Mouse (Mus musculus) lung, adult 2 months (tissue): Measurements from ENCODE around the gene Maea. TPM values are rescaled to one million over a fixed set of nuclear protein-coding genes. Genes with fewer than 3 reads are reported as not detected.

Experiments
- DNase-seq: peaks from one replicate; pipeline ENCODE4 v3.0.0; 2022
- H3K4me1 ChIP-seq: fragments of 200-500 bp; 2 replicates; pipeline ENCODE4 v1.6.1; 2011; ENCODE audit warnings: low read length; ENCODE audit not compliant: control insufficient read depth, insufficient read depth
- H3K4me3 ChIP-seq: fragments of 200-500 bp; replicated peaks from 2 replicates; pipeline ENCODE3; 2011; ENCODE audit warnings: low read depth, mild to moderate bottlenecking, control low read depth, low read length; ENCODE audit errors: extremely low read depth
- CTCF ChIP-seq: fragments of 200-500 bp; IDR thresholded peaks from 2 replicates; pipeline ENCODE4 v1.5.1; 2011; ENCODE audit warnings: mild to moderate bottlenecking, low read length, control low read depth; ENCODE audit not compliant: insufficient read depth
- POLR2A ChIP-seq: fragments of 200-500 bp; IDR thresholded peaks from 2 replicates; pipeline ENCODE4 v1.6.1; 2011; ENCODE audit warnings: low read depth, mild to moderate bottlenecking, control low read depth, low read length, borderline replicate concordance; ENCODE audit errors: extremely low read depth
- WGBS: fragments of 180-500 bp; shearing (Covaris S2); methylation state at CpG from one replicate; pipeline ENCODE4 v1.1.7; 2018; 5-methylcytosine and 5-hydroxymethylcytosine counted together
- polyA plus RNA-seq: library from polyadenylated mRNA; depleted of rRNA; stranded (reverse); fragments of >200 nt; gene quantifications from 2 replicates; pipeline ENCODE4 v1.2.3, GENCODE M21; 2012

Gene Maea
- polyA plus RNA-seq, 1 experiment: 114 TPM

GRCm38 (mm10) chr5:33357494-33357893 lies 22.2 kb downstream of the Maea start:
- TF ChIP-seq POLR2A (no peak), CTCF (no peak)
- peaks cover 10% of the 10 kb centered on the region for H3K4me1 ChIP-seq
- no peak for DNase-seq
- H3K4me3 ChIP-seq: no peak overlapping the region
- 75% methylated on average over 1 of the region's 1 CpGs for WGBS

GRCm38 (mm10) chr5:33358467-33358866 lies 23.2 kb downstream of the Maea start:
- WGBS: 82% methylated on average over 4 of the region's 4 CpGs
- TF ChIP-seq CTCF (no peak), POLR2A (no peak)
- no peak overlapping the region for H3K4me3 ChIP-seq
- peaks cover 10% of the 10 kb centered on the region for H3K4me1 ChIP-seq
- DNase-seq: no peak

GRCm38 (mm10) chr5:33363263-33363662 lies 28.0 kb downstream of the Maea start:
- Histone ChIP-seq H3K4me3 (no peak overlapping the region), H3K4me1 (no peaks in the 10 kb centered on the region)
- no peak for TF ChIP-seq POLR2A
- no peak for TF ChIP-seq CTCF
- 93% methylated on average over 5 of the region's 5 CpGs for WGBS
- no peak for DNase-seq

- TF ChIP-seq POLR2A (no peak), CTCF (no peak)
Measured at GRCm38 (mm10) chr5:33368651-33369050, 33.3 kb downstream of the Maea start.

GRCm38 (mm10) chr5:33371137-33371536 lies 35.8 kb downstream of the Maea start:
- DNase-seq: no peak
- no peak overlapping the region for H3K4me3 ChIP-seq
- peak; percentile 72 for TF ChIP-seq CTCF
- TF ChIP-seq POLR2A: no peak
- no peaks in the 10 kb centered on the region for H3K4me1 ChIP-seq

More at GRCm38 (mm10) chr5:33368651-33369050, 33.3 kb downstream of the Maea start:
- no peak for DNase-seq
- H3K4me3 ChIP-seq: no peak overlapping the region
- 89% methylated on average over 4 of the region's 4 CpGs for WGBS
- H3K4me1 ChIP-seq: no peaks in the 10 kb centered on the region

GRCm38 (mm10) chr5:33371668-33372067 lies 36.4 kb downstream of the Maea start:
- Histone ChIP-seq H3K4me3 (no peak overlapping the region), H3K4me1 (no peaks in the 10 kb centered on the region)
- DNase-seq: no peak
- TF ChIP-seq POLR2A (no peak), CTCF (no peak)
- WGBS: 95% methylated on average over 4 of the region's 4 CpGs

GRCm38 (mm10) chr5:33372331-33373038 lies 37.2 kb downstream of the Maea start:
- Histone ChIP-seq H3K4me1 (0 out of 2 replicates have a peak, but pooled peaks cover 2% of the 10 kb centered on the region), H3K4me3 (no peak overlapping the region)
- DNase-seq: no peak
- no peak for TF ChIP-seq POLR2A
- no peak for TF ChIP-seq CTCF
- WGBS: 76% methylated on average over 18 of the region's 18 CpGs

- no peak for DNase-seq
- Histone ChIP-seq H3K4me3 (peak overlapping the region; percentile 21), H3K4me1 (peaks cover 7% of the 10 kb centered on the region; the same call in 1 of the 2 replicates)
- TF ChIP-seq CTCF: no peak
- no peak for TF ChIP-seq POLR2A
- 30% methylated on average over 6 of the region's 6 CpGs for WGBS
Measured at GRCm38 (mm10) chr5:33377176-33377575, 41.9 kb downstream of the Maea start.

- H3K4me3 ChIP-seq: peak overlapping the region; percentile 76
- under 1% methylated on average over 21 of the region's 21 CpGs for WGBS
- 0 out of 2 replicates have a peak, but pooled peaks have one; percentile 27 for TF ChIP-seq POLR2A
- TF ChIP-seq CTCF: no peak; the same call in 1 of the 2 replicates
- H3K4me1 ChIP-seq: peaks cover 7% of the 10 kb centered on the region; the same call in 1 of the 2 replicates
- no peak for DNase-seq
Measured at GRCm38 (mm10) chr5:33377801-33378301, 42.5 kb downstream of the Maea start.
